Mouse (Mus musculus) G1E (cell line): ENCODE results near the gene Top1. TPM values are rescaled to one million over a fixed set of nuclear protein-coding genes. Genes with fewer than 3 reads are reported as not detected.
A peak's percentile ranks its signal among the peaks of the same experiment; 100 is the strongest.
"Not testable (repeated sequence)": the region's sequence is repeated elsewhere in the genome, so short reads cannot be mapped to it uniquely, and the experiment has no call there.

Experiments
- ATAC-seq: 2 replicates; pipeline ENCODE4 v1.8.0; 2016; ENCODE audit warnings: mild to moderate bottlenecking; ENCODE audit not compliant: insufficient number of reproducible peaks, poor library complexity, low FRiP score, severe bottlenecking; ENCODE audit errors: extremely low read depth
- DNase-seq: peaks from one replicate; pipeline ENCODE4 v3.0.0; 2012; ENCODE audit warnings: low spot score
- H3K27me3 ChIP-seq: 2 replicates; pipeline ENCODE4 v1.6.1; 2012; ENCODE audit warnings: mild to moderate bottlenecking, low read length, inconsistent platforms; ENCODE audit not compliant: insufficient read depth
- H3K36me3 ChIP-seq: replicated peaks from 2 replicates; pipeline ENCODE3; 2012; ENCODE audit warnings: mild to moderate bottlenecking, inconsistent platforms
- H3K4me1 ChIP-seq: 2 replicates; pipeline ENCODE4 v1.6.1; 2012; ENCODE audit warnings: low read depth, low read length, inconsistent platforms, mixed read lengths; ENCODE audit not compliant: insufficient read depth
- H3K4me3 ChIP-seq: 2 replicates; pipeline ENCODE4 v1.5.1; 2012; ENCODE audit warnings: low read depth, mild to moderate bottlenecking, inconsistent platforms, low read length, moderate library complexity, mixed read lengths
- H3K9me3 ChIP-seq: replicated peaks from 2 replicates; pipeline ENCODE4 v1.6.1; 2012; ENCODE audit warnings: inconsistent platforms
- CTCF ChIP-seq: IDR thresholded peaks from 2 replicates; pipeline ENCODE4 v1.5.1; 2012; ENCODE audit warnings: low read depth, low read length, inconsistent platforms, mixed read lengths
- GATA1 ChIP-seq: IDR thresholded peaks from 2 replicates; pipeline ENCODE4 v1.6.1; 2012; ENCODE audit warnings: borderline replicate concordance, low read length, inconsistent platforms, mixed read lengths
- GATA2 ChIP-seq: IDR thresholded peaks from 2 replicates; pipeline ENCODE4 v1.6.1; 2012; ENCODE audit warnings: low read depth, low read length, inconsistent platforms, borderline replicate concordance
- POLR2AphosphoS5 ChIP-seq: IDR thresholded peaks from 2 replicates; pipeline ENCODE4 v1.6.1; 2012; ENCODE audit warnings: low read depth, low read length, inconsistent platforms; ENCODE audit not compliant: insufficient replicate concordance
- TAL1 ChIP-seq: conservative IDR thresholded peaks from 2 replicates; pipeline ENCODE4 v1.6.1; 2012; ENCODE audit warnings: low read depth, low read length, inconsistent platforms, mixed read lengths
- polyA plus RNA-seq: library from polyadenylated mRNA; stranded (reverse); fragments of >175 nt; gene quantifications from 2 replicates; pipeline ENCODE4 v1.2.3, GENCODE M21; 2012
- total RNA-seq, 2 experiments: library from RNA; stranded (forward) in 1 of 2; stranded (reverse) in 1 of 2; fragments of 200-1000 nt in 1 of 2; fragments of >200 nt in 1 of 2; fragmentation: Nextera tagmentation in 1 of 2; gene quantifications; 2 replicates each; pipeline ENCODE4 v1.2.3; 2014 to 2017

Gene Top1
- total and polyA plus RNA-seq, 3 experiments: 113 to 184 (median 136) TPM

DNA sequence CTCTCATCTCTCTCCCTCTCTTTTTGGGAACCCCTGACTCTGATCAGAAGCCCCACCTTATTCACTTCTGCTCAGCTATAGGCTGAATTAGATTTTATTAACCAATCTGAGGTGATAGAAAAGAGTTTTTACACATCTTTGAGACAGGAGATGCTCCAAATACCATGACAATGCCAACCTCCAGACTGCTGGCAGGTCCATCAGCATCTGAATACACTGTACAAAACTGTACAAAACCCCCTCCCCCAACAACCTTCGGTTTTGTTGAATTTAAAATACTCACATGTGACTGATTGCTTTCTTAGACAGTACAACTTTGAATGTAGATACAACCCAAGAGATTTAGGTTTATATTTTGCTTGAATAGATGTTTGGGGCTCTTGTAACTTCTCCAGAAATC is 10.5 kb downstream of the Top1 start:
- H3K4me3 ChIP-seq: no peak overlapping the region
- no peaks in the 10 kb centered on the region for H3K9me3 ChIP-seq
- H3K4me1 ChIP-seq: peaks cover 45% of the 10 kb centered on the region
- ATAC-seq (no peak), DNase-seq (no peak)
- TF ChIP-seq POLR2AphosphoS5: no peak
- TF ChIP-seq GATA2: no peak
- TF ChIP-seq GATA1: no peak
- TF ChIP-seq CTCF: no peak
- TF ChIP-seq TAL1: no peak
- peaks cover 46% of the 10 kb centered on the region for H3K36me3 ChIP-seq
- H3K27me3 ChIP-seq: no peaks in the 10 kb centered on the region

DNA sequence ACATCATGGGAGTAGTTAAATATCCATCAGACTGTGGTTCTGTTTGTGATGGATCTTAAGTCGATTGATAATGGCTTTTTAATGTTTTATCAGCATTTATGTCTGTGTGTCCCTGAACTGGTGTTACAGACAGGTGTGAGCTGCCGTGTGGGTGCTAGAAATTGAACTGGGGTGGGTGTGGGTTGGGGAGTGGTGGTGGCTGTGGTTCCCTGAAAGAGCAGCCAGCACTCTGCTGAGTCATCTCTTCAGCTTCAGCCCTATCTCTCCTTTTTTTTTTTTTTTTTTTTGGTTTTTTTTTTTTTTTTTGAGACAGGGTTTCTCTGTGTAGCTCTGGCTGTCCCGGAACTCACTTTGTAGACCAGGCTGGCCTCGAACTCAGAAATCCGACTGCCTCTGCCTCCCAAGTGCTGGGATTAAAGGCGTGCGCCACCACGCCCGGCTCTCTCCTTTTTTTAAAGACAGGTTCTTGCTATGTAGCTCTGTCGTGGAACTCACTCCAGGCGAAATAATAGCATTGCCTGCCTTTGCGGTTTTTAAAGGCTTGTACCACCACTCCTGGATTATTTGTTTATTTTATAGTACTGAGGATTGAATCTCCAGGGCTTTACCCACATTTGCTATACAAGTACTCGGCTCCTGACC is 12.2 kb downstream of the Top1 start:
- DNase-seq: peak; percentile 26
- peaks cover 43% of the 10 kb centered on the region for H3K4me1 ChIP-seq
- TF ChIP-seq GATA2: no peak
- TF ChIP-seq CTCF: no peak
- TF ChIP-seq POLR2AphosphoS5: no peak
- no peak for TF ChIP-seq GATA1
- 0 out of 2 replicates have a peak, but pooled peaks have one; percentile 11 for TF ChIP-seq TAL1

DNA sequence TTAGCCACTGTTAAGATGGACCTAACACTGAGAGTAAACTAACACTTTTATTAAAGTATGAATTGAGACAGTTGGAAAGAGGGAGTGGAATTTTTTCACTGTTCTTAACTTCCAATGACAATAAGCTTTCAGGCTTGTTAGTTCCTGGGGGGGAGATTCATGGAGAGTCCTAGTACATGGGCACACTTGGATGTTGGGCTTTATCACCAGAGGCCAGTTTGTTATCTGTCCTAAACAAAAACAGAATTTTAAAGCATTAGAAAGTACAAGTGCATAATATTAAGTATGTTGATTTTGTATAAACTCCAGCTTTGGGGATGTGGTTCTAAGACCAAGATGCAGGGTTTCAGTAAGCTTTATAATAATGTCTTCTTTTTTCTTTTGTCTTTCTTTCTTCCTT is 13.1 kb downstream of the Top1 start:
- ATAC-seq (peak; percentile 48), DNase-seq (no peak)
- H3K4me3 ChIP-seq: no peak overlapping the region
- peaks cover 38% of the 10 kb centered on the region for H3K36me3 ChIP-seq
- TF ChIP-seq TAL1: 0 out of 2 replicates have a peak, but pooled peaks have one; percentile 7
- TF ChIP-seq CTCF: no peak
- no peaks in the 10 kb centered on the region for H3K27me3 ChIP-seq
- no peaks in the 10 kb centered on the region for H3K9me3 ChIP-seq
- peaks cover 41% of the 10 kb centered on the region for H3K4me1 ChIP-seq

More for the DNA sequence above, 12.2 kb downstream of the Top1 start:
- Histone ChIP-seq H3K4me3 (no peak overlapping the region; the same call in 1 of the 2 replicates), H3K36me3 (peaks cover 45% of the 10 kb centered on the region), H3K27me3 (no peaks in the 10 kb centered on the region), H3K9me3 (no peaks in the 10 kb centered on the region)
- ATAC-seq: peak; percentile 86

GRCm38 (mm10) chr2:160664421-160664820 is 18.7 kb downstream of the Top1 start:
- no peak overlapping the region for H3K4me3 ChIP-seq
- TF ChIP-seq CTCF: no peak
- no peak for TF ChIP-seq GATA2
- no peak for TF ChIP-seq TAL1
- TF ChIP-seq GATA1: no peak
- TF ChIP-seq POLR2AphosphoS5: no peak
- peaks cover 27% of the 10 kb centered on the region for H3K4me1 ChIP-seq
- H3K9me3 ChIP-seq: no peaks in the 10 kb centered on the region
- H3K36me3 ChIP-seq: peaks cover 30% of the 10 kb centered on the region
- no peak for ATAC-seq
- no peak for DNase-seq
- no peaks in the 10 kb centered on the region for H3K27me3 ChIP-seq

GRCm38 (mm10) chr2:160664986-160665385 is 19.3 kb downstream of the Top1 start:
- Histone ChIP-seq H3K36me3 (peaks cover 31% of the 10 kb centered on the region), H3K4me1 (peaks cover 26% of the 10 kb centered on the region)
- not testable (repeated sequence) for DNase-seq, H3K27me3 ChIP-seq, H3K9me3 ChIP-seq, ATAC-seq, H3K4me3 ChIP-seq

GRCm38 (mm10) chr2:160667259-160667658 is 21.6 kb downstream of the Top1 start:
- ATAC-seq: peak; percentile 70
- no peaks in the 10 kb centered on the region for H3K9me3 ChIP-seq
- no peak for TF ChIP-seq TAL1
- no peak for TF ChIP-seq CTCF
- no peak for TF ChIP-seq POLR2AphosphoS5
- no peak for TF ChIP-seq GATA1
- no peak for TF ChIP-seq GATA2
- no peak for DNase-seq
- H3K4me1 ChIP-seq: peaks cover 17% of the 10 kb centered on the region
- peaks cover 29% of the 10 kb centered on the region for H3K36me3 ChIP-seq
- H3K4me3 ChIP-seq: no peak overlapping the region
- no peaks in the 10 kb centered on the region for H3K27me3 ChIP-seq

DNA sequence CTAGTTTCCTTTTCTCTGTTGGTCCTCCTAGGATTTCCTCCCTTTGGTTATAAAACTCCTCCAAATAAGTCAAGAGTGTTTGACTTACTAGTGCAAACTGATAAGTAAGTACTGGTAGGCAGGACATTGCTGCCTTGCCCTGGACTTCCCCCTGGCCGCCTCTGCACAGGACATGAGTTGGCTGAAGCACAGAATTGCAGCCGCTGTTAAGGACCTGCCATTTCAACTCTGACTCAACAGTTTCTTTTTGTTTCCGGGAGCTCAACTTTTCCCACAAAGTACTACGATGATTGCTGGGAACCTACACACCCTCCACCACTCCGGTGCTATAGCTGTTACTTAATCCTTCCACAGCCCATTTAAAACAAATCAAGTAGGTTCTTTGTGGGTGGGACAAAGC is 54.6 kb downstream of the Top1 start:
- Histone ChIP-seq H3K4me3 (no peak overlapping the region), H3K27me3 (no peaks in the 10 kb centered on the region), H3K9me3 (no peaks in the 10 kb centered on the region), H3K36me3 (peaks cover 73% of the 10 kb centered on the region), H3K4me1 (peaks cover 4% of the 10 kb centered on the region; the same call in 1 of the 2 replicates)
- ATAC-seq (peak; percentile 55), DNase-seq (no peak)
- TF ChIP-seq CTCF: no peak
- no peak for TF ChIP-seq POLR2AphosphoS5
- TF ChIP-seq GATA2: no peak
- no peak for TF ChIP-seq TAL1
- TF ChIP-seq GATA1: no peak
